Mouse (Mus musculus) gastrocnemius, postnatal 36 days (tissue): ENCODE results near the gene Arhgap32. TPM values are rescaled to one million over a fixed set of nuclear protein-coding genes. Genes with fewer than 3 reads are reported as not detected.
"Not testable (repeated sequence)": the region's sequence is repeated elsewhere in the genome, so short reads cannot be mapped to it uniquely, and the experiment has no call there.

Experiments
- DNase-seq, 2 experiments: peaks; one replicate each; pipeline ENCODE4 v3.0.0; 2022
- intact Hi-C: fragments of 180-260 bp; cut with DNase I; formaldehyde crosslinking; loops from one replicate; pipeline ENCODE4 v1.15.1; 2025
- long read RNA-seq, 2 experiments: library from polyadenylated mRNA; stranded (forward); transcript quantifications; one replicate each; pipeline ENCODE4 v2.0.0; 2021
- total RNA-seq, 2 experiments: library from RNA; stranded (reverse); gene quantifications; 2 replicates each; pipeline ENCODE4 v1.2.3; 2021

The Arhgap32 gene
- 1 to 10 TPM; 4.5 to 6.0 TPM for total RNA-seq
- long read RNA-seq, experiment 1, partial matches to known transcripts: 0 of 1 reads
- long read RNA-seq, experiment 1, other reads (novel, unspliced or antisense): 1 of 1 reads
- long read RNA-seq, experiment 2: 0 reads

DNA sequence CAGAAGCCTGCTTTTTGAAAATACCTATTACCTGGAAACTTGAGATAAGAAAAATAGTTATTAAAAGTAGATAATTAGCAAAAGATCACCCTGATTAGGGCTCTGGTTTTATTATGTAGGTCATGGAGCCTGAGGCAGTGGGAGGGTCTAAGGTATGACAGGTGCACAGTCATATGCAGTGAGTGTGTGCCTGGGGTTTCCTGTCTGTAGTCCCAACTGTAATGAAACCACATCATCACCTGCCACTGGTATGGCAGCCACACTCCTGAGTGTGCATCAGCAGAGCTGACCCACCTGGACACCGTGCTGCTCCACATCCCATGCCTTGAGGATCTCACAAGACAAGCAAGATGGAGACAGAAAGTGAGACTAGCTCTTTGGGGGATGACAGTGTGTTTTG, at the start of gene Arhgap32:
TSS of gene Arhgap32 (plus strand) at position 351 of the 400 bp plus-strand sequence.
- intact Hi-C loops: no loop called here
- no peak for DNase-seq

- no peak for DNase-seq
- intact Hi-C loops: no loop called here
These were observed 43.2 kb upstream of the Arhgap32 start for GRCm38 (mm10) chr9:32072778-32073177.

GRCm38 (mm10) chr9:32088106-32088776, 27.7 kb upstream of the Arhgap32 start:
- intact Hi-C loops: no loop called here
- no peak for DNase-seq

GRCm38 (mm10) chr9:32088882-32089281, 27.1 kb upstream of the Arhgap32 start:
- intact Hi-C loops: no loop called here

DNA sequence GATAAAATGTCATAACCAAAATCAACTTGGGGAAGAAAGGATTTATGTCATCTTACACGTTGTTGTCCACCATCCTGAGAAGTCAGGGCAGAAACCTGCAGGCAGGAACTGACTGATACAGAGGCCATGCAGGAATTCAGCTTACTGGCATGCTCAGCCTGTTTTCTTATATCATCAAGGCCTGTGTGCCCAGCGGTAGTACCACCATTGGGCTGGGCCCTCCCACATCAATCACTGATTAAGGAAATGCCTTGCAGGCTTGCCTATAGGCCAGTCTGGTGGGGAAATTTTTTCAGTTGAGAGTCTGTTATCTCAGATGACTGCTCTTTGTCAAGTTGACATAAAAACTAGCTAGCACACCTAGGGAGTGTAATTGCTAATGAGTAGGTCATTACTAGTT, 22.5 kb upstream of the Arhgap32 start:
- no peak for DNase-seq
- intact Hi-C loops: no loop called here

More at GRCm38 (mm10) chr9:32088882-32089281, 27.1 kb upstream of the Arhgap32 start:
- DNase-seq: no peak

DNA sequence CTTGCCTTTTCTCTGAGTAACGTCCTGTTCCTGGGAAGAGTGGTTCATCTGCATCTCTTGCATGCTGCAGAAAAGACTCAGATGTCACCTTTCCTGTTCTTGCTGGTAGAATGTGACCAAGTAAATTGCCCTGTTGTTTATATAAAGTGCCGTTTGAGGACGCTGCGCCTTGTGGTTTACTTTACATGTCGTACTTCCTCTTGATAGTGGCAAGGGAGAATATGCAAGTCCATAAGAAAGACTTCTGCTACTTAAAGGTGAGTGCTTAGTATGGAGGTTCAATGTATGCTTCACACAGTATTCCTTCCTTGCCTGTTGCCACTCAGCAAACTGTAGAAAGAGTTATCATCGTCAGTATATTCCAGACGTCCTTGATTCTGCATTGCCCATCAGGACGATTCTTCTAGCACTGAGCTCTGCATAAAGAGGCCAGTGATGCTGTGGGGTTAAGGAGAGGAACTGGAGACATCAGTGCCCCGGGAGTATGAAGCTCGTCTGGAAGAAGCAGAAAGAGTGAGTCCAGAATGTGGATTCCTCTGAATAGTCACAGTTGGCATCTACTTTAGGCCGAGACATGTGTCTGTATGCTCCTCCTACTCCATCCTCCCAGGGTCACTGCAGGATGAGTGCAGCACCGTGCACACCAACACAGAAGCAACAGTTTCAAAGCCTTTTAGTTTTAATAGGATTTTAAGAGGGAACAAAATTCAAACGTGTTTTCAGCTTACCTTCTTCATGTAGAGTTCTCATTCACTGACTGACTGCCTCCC, 21.4 kb upstream of the Arhgap32 start:
- no peak for DNase-seq
- intact Hi-C loops: no loop called here

DNA sequence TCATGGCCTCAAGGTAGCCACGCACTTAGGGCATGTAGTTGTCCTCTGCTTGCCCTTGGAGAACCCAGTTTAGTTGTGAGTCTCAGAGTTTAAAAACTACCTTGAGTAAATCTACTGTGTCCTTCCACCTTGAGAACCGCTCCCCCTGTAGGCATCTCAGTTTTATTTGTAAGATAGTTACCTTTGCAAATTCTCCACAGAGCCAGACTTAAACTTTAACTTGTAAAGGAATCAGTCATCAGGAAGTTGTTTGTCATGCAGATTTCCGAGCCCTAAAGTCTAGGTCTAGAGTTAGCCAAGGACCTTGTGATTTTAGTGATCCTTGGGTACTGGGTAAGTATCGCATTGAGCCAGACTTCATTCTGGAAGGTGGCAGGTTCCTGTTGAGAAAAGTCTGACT, 20.4 kb upstream of the Arhgap32 start:
- intact Hi-C loops: no loop called here

GRCm38 (mm10) chr9:32096541-32096940, 19.4 kb upstream of the Arhgap32 start:
- no peak for DNase-seq
- intact Hi-C loops: no loop called here

More for the DNA sequence above, 20.4 kb upstream of the Arhgap32 start:
- DNase-seq: no peak

- intact Hi-C loops: no loop called here
- DNase-seq: no peak
These were observed 18.8 kb upstream of the Arhgap32 start for GRCm38 (mm10) chr9:32097123-32097522.

DNA sequence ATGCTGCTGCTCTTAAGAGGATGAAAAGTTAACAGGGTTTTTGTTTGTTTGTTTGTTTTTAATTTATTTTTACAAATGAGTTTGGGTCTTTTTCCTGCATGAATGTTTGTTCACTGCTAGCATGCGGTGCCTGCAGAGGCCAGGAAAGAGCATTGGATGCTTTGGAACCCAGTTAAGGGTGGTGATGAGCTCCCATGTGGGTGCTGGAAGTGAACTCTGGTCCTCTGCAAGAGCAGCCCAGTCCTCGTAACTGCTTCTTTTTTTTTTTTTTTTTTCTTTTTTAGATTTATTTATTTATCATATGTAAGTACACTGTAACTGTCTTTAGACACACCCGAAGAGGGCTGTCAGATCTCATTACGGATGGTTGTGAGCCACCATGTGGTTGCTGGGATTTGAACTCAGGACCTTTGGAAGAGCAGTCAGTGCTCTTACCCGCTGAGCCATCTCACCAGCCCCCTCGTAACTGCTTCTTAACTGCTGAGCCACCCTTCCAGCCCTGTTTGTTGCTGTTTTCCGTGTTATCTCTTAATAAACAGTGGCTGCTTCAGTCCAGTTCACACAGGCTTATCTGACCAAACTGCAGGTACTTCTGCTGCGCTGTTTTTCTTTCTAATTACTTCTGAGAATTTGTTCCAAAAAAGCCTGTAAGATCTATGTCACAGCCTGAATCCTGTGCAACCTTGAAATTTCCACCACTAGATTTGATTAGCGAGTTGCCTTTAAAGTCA, 17.3 kb upstream of the Arhgap32 start:
- DNase-seq: no peak
- intact Hi-C loops: no loop called here

GRCm38 (mm10) chr9:32100561-32100960, 15.4 kb upstream of the Arhgap32 start:
- no peak for DNase-seq
- intact Hi-C loops: no loop called here

- DNase-seq: no peak
- intact Hi-C loops: no loop called here
These were observed 14.4 kb upstream of the Arhgap32 start for GRCm38 (mm10) chr9:32101488-32101887.

DNA sequence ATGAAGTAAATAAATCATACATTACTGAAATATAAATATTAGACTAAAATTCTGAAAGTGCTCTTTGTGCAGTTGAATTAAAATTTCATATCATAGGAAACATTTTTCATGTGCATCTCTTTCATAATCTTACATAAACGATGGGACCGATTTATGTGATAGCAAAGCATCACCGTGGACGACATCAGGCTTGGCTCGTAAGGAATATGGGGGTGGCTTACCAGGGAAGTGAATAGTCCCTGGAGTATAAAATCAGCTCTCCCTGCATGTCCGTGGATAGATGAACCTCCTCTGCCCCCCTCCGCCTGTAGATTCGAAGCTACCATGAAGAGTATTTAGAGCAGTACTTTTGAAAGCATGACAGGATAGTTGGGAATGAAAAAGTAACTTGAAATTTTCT, 11.3 kb upstream of the Arhgap32 start:
- no peak for DNase-seq
- intact Hi-C loops: no loop called here

DNA sequence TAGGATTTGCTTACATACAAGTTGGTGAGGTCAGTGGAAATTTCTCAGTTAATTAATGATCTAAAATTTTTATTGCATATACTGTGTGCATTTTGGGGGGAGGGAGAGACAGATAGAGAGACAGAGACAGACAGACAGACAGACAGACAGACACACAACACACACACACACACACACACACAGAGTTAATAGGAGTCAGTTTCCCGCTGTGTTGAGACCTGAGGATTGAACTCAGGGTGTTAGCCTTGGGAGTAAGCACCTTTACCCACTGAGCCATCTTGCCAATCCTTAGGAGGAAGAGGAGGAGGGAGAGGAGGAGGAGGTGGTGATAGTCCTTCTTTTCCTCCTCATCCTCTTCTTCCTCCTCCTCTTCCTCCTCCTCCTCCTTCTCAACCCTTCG, 5.6 kb upstream of the Arhgap32 start:
- intact Hi-C loops: no loop called here

DNA sequence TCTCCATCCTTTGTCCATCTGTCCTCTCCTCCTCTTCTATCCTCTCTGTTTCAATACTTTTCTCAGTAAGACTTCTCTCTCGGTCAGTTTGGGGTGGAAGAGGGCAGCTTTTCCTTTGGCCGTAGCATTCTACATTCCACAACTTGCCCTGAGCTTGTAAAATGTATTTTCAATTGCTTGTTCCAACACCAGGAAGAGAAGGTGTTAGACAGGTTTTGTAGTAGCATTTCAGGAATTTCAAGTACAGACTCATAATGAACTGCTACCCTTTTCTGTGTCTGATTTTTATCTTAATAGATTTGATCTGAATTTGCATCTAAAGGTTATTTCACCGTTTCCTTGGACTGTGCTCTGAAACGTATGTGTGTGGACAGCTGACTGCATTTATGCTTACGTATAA, 336 bp downstream of the Arhgap32 start:
- intact Hi-C loops: no loop called here
- DNase-seq: no peak

More for the DNA sequence above, 5.6 kb upstream of the Arhgap32 start:
- no peak for DNase-seq

DNA sequence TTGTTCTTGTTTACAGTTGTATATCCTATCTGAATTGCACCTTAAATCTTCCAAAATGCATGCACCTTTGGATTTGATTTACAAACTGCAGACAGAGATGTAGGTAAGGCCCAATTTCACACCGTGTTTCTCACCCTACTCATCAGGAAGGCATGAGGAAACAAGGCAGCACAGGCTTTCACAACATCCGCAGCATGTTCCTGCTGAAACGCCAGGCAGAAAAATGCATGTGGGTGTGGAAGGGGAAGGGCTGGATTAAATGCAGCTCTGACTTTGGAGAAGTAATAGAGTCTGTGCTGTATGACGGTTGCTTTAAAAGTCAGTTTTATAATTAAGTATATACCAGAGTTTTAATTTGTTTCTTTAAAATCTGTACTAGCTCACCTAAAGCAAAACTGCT, 1.9 kb downstream of the Arhgap32 start:
- no peak for DNase-seq
- intact Hi-C loops: no loop called here

GRCm38 (mm10) chr9:32118433-32118832, 2.5 kb downstream of the Arhgap32 start:
- intact Hi-C loops: no loop called here
- DNase-seq: no peak

- no peak for DNase-seq
- intact Hi-C loops: no loop called here
These were observed 3.6 kb downstream of the Arhgap32 start for GRCm38 (mm10) chr9:32119586-32119985.

- DNase-seq: no peak
- intact Hi-C loops: no loop called here
These were observed 4.2 kb downstream of the Arhgap32 start for GRCm38 (mm10) chr9:32120162-32120561.

DNA sequence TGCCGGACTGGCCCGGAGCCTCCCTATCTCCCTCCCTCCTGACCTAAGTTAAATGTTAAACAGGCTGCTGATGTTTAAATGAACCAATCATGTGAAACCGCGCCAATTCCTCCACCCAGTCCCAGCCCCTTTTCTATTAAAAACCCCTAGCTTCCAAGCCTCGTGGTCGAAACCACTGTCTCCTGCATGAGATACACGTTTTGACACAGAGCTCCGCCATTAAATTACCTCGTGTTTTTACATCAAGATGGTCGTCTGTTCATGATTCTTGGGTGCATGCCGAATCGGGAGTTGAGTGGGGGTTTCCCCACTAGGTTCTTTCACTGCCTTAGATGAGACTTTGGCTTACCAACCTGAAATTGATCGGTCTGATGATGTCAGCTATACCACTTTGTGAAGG, 5.3 kb downstream of the Arhgap32 start:
- intact Hi-C loops, DNase-seq: not testable (repeated sequence)

GRCm38 (mm10) chr9:32136195-32136594, 20.3 kb downstream of the Arhgap32 start:
- intact Hi-C loops: no loop called here
- DNase-seq: no peak
